Mouse (Mus musculus) urinary bladder, adult 2 months (tissue): ENCODE measurements around the gene Snx13. TPM values are rescaled to one million over a fixed set of nuclear protein-coding genes. Genes with fewer than 3 reads are reported as not detected.

Experiments
- DNase-seq: peaks from one replicate; pipeline ENCODE4 v3.0.0; 2022; ENCODE audit warnings: low spot score
- polyA plus RNA-seq: library from polyadenylated mRNA; depleted of rRNA; stranded (reverse); fragments of >200 nt; gene quantifications from 2 replicates; pipeline ENCODE4 v1.2.3, GENCODE M21; 2012; rRNA removed

The Snx13 gene
- 14.6 and 16.6 TPM in 2 replicates for polyA plus RNA-seq

GRCm38 (mm10) chr12:35046999-35047319 lies at the start of gene Snx13:
Gene Snx13, plus strand, starts transcription at chr12:35047186.
- peak; percentile 89 for DNase-seq

DNA sequence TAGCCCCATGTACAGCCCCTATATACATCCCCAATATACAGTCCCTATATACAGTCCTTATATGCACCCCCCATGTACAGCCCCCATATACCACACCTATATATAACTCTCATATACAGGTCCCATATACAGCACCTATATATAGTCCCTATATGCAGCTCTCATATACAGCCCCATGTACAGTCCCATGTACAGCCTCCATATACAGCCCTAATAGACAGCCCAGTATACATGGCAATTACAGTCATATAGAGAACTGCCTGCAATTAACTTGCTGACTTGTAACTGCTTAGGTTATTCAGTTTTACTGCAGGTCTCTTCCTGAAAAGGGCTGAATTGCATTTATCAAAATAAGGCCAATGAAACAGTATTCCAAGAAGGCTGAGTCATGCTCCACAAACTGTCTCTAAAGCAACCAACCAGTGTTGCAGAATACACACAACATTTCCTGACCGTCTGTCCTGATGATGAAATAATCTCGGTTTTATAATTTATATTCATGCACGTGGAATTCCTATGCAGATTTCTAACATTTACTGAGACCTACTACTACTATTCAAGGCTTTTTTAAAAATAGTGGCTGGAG lies 49.3 kb upstream of the Snx13 start:
- no peak for DNase-seq

- no peak for DNase-seq
Observed at GRCm38 (mm10) chr12:34998778-34999467, 48.1 kb upstream of the Snx13 start.

DNA sequence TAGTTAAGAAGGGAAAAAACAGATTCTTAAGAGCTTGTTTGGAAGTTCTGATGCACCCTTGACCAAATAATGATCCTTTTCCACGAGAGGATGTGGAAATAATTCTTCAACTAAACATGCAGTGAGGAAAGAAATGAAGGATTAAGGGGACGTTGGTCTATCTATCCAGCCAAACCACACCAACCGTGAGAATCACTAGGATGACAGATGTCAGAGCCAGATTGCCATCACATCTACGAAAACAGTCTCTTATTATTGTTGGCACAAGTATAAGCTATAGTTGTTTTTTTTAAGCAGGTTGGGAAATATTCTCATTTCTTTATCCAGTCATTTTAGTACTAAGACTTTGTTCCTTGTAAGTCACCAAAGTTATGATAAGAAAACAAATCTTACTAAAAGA lies 46.7 kb upstream of the Snx13 start:
- DNase-seq, result no peak

- no peak for DNase-seq
Observed at GRCm38 (mm10) chr12:35005748-35006147, 41.2 kb upstream of the Snx13 start.

DNA sequence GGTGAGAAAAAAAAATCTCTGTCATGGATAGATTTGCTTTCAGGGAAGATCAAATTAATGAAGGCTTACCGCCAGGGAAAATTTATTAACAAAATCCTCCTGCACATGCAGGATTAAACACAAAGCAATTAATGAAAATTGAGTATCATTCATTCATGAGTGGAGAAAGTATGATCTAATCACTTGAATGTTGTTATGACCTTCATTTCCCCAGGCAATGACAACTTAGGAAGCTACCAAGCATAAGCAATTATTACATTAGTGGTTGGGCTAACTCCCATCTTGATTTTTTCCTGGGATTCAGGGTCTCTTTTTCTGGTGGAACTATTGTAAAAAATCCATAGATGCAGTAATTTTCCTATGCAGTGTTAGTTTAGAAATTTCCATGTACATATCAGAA lies 39.1 kb upstream of the Snx13 start:
- no peak for DNase-seq

DNA sequence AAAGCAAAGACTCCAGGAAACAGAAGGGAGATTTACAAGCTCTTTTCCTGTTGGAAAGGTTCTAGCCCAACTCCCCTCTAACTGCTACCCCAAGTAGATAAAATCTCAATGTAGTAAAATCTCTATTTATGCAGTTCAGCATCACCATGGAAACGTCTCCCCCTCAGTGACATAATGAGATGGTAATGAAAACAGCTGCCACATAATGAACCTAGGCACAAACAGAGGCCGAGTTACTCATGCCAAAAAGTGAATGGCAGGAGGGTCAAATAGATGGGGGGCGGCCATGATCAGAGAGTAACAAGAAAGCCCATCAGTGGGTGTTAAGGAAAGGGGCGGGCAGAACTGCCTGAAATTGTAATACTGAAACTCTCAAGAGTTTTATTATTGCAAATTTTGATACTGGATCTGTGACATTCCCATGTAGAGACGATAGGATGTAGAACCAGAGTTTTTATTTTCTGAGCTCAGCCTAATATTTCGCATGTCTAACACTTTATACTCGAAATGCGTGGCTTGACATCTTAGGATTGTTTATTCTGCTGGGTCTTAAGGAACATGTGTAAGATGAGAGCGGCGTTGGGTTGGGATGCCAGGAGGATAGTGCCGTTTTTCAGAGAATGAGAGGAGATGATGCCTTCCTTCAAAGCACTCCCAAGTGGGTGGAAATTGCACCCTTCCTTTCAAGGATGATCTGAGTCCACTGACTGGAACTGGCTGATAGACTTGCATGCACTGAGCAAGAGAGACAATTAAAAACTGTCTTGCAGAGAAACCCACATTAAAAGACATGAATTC lies 38.4 kb upstream of the Snx13 start:
- no peak for DNase-seq

GRCm38 (mm10) chr12:35011462-35011861 lies 35.5 kb upstream of the Snx13 start:
- no peak for DNase-seq

GRCm38 (mm10) chr12:35013950-35014349 lies 33.0 kb upstream of the Snx13 start:
- DNase-seq, result no peak

DNA sequence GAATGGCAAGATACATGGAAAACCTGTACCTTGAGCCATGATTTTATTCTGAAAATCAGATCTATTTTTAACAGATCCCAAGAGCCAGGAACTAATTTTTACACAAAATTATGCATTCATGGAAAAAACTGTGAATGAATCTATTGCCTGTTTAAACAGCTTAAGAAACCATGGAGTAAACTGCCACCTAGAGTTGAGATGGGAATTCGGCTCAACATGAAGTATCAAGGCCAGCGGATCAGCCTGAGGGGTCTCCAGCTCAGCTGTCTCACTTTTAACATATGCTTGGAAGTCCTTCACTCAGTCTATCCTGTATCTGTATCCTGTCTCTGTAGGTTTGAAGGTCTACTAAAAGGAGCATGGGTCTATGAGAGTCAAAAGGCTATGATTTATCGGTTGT lies 30.9 kb upstream of the Snx13 start:
- DNase-seq, result no peak

DNA sequence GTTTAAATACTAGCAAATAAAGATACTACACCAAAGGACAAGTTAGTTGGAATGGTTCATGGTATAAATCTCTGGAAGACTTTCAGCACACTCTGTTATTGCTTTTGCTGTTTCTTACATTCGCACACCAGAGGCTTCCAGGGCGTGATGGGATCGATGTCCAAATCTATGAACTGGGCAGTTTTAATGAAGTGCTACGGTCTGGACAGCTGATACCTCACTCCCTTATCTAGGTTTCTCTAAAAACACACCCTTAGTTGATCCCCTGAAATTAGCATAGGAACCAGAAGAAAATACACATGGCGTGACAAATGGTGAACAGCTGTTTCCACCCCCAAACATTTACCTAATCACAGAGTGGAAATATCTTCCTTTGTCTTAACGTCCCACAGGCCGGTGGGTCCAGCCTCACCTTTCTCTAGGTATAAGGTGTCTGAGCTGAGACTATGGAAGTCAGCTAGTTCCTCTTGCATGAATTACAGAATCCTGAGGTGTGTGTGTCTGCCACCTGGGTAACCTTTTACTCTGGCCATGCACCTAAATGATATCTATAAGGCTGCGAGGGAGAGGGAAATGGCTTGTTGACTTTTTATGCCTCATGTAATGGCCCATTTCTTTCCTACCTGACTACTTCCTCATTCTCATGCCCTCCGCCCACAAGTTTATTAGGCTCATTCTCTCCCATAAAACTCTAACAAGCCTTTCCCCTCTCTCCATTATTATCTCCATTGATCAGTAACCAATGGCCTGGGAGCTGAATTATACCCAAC lies 30.3 kb upstream of the Snx13 start:
- no peak for DNase-seq

DNA sequence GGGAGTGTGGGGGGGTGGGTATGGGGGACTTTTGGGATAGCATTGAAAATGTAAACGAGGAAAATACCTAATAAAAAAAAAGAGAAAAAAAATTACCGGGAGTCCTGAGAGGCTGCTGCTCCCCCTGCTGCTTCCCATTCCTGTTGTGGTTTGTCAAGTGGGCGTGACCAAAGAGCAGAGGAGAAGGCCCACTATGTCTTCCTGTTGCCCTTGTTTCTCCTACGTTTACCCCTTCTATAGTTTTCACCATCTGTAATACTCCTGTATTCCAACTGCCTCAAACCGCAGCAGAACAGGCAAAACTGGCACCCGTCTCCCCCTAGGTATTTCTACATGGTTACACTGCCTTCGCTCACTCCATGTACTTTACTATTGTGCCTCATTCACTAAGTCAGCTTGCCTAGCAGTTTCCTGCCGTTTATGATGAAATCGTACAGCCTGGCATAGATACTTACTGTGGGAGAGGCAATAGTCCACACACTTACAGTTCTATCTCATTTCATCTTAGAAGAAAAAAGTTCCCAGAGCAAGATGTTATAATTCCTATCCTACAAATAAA lies 28.2 kb upstream of the Snx13 start:
- no peak for DNase-seq

DNA sequence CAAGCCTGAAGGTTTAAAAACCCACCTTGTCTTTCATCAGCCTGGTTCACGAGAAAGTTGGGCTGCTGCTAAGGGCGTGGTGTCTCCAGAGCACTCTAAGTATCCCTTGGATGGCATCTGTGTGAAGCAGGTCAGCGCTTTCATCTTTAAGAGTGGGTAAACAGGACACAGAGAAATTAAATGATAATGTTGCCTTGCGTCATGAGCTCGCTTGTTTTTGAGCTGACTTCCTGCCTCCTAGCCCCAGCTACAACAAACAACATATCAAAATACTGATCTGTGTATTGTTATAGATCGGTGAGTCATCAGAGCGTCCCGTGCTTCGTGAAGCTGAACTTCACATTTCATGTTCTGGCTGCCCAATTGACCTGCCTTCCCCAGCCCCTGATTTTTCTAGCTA lies 25.7 kb upstream of the Snx13 start:
- DNase-seq, result no peak

- DNase-seq, result no peak
Observed at GRCm38 (mm10) chr12:35022066-35022465, 24.9 kb upstream of the Snx13 start.

GRCm38 (mm10) chr12:35025916-35026432 lies 21.0 kb upstream of the Snx13 start:
- no peak for DNase-seq

DNA sequence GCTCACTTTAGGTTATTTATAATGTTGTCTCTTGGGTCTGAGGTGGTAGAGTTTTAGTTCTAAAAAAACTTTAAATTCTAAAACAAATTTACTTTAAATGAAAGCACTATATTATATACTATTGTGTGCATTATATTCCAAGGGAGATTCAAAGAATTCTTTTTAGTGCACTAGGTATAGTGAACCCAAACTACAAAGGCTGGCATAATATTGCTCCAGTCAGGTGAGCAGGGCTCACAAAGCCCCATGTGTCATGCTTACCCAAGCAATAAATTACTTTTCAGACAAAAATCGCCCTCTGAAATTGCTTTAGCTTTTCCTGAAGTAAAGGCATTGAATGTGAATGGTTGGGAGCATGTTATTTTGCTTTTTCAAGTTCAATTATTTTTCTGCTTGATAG lies 19.5 kb upstream of the Snx13 start:
- no peak for DNase-seq

- no peak for DNase-seq
Observed at GRCm38 (mm10) chr12:35038668-35039570, 8.1 kb upstream of the Snx13 start.

- no peak for DNase-seq
Observed at GRCm38 (mm10) chr12:35039571-35039936, 7.4 kb upstream of the Snx13 start.

DNA sequence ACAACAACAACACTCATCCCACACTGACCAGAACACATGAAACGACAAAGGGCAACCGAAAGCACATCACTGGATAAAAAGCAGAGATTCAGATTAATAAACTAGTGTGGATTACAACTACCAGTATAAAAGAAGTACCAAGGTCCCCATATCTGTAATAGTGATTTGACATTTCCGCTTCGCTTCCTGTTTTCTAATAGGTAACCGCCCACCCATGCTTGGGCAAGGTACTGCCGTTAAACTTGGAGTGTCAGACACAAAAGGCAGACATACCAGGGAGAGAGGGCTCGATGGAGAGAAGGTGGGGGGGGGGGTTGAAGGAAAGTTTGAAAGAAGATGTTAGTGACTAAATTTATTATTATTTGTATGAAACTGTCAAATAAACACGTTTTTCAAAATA lies 5.0 kb upstream of the Snx13 start:
- DNase-seq, result no peak

DNA sequence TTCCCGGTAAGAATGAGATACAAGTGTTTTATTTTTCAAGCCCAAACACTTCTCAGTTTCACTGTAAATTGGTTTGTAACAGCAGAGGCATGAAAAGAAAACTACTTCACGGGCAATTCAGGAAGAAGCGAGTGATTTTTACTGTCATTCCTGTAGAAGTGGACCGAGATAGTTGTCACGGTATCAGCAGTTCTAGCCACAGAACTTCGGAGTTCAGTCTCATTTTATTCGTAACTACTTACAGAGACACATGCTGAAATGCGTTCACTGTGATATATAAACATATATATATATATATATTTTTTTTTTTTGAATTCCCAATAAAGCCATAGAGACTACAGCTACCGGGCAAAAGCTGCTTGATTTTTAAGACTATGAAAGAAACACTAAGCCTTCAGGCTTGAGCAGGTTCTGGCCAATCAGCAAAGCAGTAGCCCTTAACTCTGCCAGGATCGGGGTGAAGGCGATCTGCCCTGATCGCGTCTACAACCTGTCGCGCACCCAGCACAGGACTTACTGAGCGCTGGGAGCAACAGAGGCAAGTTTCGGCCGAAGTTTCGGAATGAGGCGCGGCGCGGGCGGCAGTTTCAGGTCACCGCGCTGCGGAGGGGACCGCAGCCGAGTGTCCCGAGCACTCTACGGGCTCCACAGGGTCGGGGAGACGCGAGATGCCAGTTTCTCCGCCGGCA lies 532 bp upstream of the Snx13 start:
- DNase-seq, result no peak
